Comparison of ENCODE assay signal across 9 mouse cellular contexts in the genomic region with DNA sequence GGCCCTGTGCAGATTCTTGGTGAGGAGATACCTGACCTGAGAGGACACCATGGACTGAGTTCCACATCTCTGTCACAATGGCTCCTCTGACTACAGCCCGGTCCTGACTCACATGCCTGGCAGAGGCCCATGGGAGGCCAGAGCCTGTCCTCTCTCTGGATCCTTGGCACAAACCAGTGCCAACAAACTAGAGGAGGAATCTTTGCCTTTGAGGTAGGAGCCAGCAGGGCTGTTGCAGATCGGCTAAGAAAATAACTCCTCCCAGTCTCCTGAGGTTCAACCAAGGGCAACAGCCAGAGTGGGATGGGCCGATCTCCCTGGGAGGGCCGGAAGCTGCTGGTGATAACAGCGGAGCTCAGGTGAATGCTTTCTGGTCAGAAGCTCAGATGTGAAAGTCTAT. TPM values are rescaled to one million over a fixed set of nuclear protein-coding genes. Genes with fewer than 3 reads are reported as not detected.
A peak's percentile ranks its signal among the peaks of the same experiment; 100 is the strongest.
DNase-seq lines count a peak whose midpoint lies in the region; ATAC-seq and TF ChIP-seq lines count a peak whose summit lies in the region.
"Had no signal": no experiment of that assay in that cellular context is flagged by ENCODE, and none has a peak within 500 bp of the region (broad histone marks: within the 10 kb centered on the region; RNA-seq: fewer than 3 reads in every experiment).

No protein-coding gene starts in this region.

- H3K4me3 ChIP-seq in heart, adult 2 months: no peak overlapping the region
- no peak overlapping the region for H3K4me3 ChIP-seq in lung, postnatal 0 days (ENCODE audit: low read depth, low read length)

- no peak for TF ChIP-seq CTCF in heart, adult 2 months (IDR thresholded peaks at IDR 0.05)
- no peak for TF ChIP-seq CTCF in lung, postnatal 0 days (IDR thresholded peaks at IDR 0.05)

- no peaks in the 10 kb centered on the region for H3K27me3 ChIP-seq in heart, adult 2 months (ENCODE audit: control insufficient read depth, insufficient read depth, low read length)
- no peaks in the 10 kb centered on the region for H3K27me3 ChIP-seq in lung, postnatal 0 days (replicated peaks; ENCODE audit: insufficient read depth, low read length)

- peak overlapping the region; percentile 27; the same call in 1 of the 2 replicates for H3K27ac ChIP-seq in heart, adult 2 months
- H3K27ac ChIP-seq in lung, postnatal 0 days (ENCODE audit: low read length): no peak overlapping the region

- peak; percentile 76 for TF ChIP-seq EP300 in heart, adult 2 months (IDR thresholded peaks at IDR 0.05; ENCODE audit: insufficient read depth, low read depth, low read length)
- no peak for TF ChIP-seq EP300 in lung, postnatal 0 days (IDR thresholded peaks at IDR 0.05)

- H3K9me3 ChIP-seq in lung, postnatal 0 days (ENCODE audit: low read length): no peaks in the 10 kb centered on the region

- WGBS in heart, adult 2 months: 15% methylated on average over 5 of the region's 5 CpGs
- WGBS in lung, postnatal 0 days: 29% methylated on average over 5 of the region's 5 CpGs

- TF ChIP-seq POLR2A in heart, adult 2 months (IDR thresholded peaks at IDR 0.05; ENCODE audit: insufficient read depth, low read depth, low read length): 0 out of 2 replicates have a peak, but pooled peaks have one; percentile 15

- no peak overlapping the region for H3K9ac ChIP-seq in heart, adult 2 months (ENCODE audit: low read depth, low read length)
- H3K9ac ChIP-seq in lung, postnatal 0 days (replicated peaks; ENCODE audit: low read depth): no peak overlapping the region

- intact Hi-C loops in heart, adult 2 months (cut with DNase I): loop anchor here (2.0 to 5.0 kb wide), 3 partner anchors 62 to 394 kb away; no protein-coding TSS in a partner anchor

- no peaks in the 10 kb centered on the region; the same call in 1 of the 2 replicates for H3K36me3 ChIP-seq in heart, adult 2 months (ENCODE audit: control insufficient read depth, insufficient read depth, low read length)
- no peaks in the 10 kb centered on the region for H3K36me3 ChIP-seq in lung, postnatal 0 days (ENCODE audit: insufficient read depth, low read length)

- peak; percentile 61 for ATAC-seq in lung, postnatal 0 days
- no peak for ATAC-seq in monocyte, adult 5-6 weeks (replicated peaks; ENCODE audit: insufficient number of reproducible peaks, low FRiP score, low TSS enrichment, poor library complexity, severe bottlenecking)
- ATAC-seq: inflammation-experienced regulatory T-cells, adult 6 months had no signal

- peak; percentile 87 for DNase-seq in 3T3-L1 (ENCODE audit: low read depth, low spot score)
- peak; percentile 75 to 87 for DNase-seq in adrenal gland, adult (ENCODE audit: inconsistent age in 2 of 2, low spot score in 1 of 2)
- DNase-seq in heart, adult 2 months: peak; percentile 56 to 83
- DNase-seq in lung, postnatal 0 days (ENCODE audit: low spot score): peak; percentile 57
- no peak for DNase-seq in right cerebral cortex, postnatal 4 days
- DNase-seq in liver: no peak

- H3K79me2 ChIP-seq in heart, adult 2 months (replicated peaks; ENCODE audit: control insufficient read depth, insufficient read depth, low read length): no peaks in the 10 kb centered on the region

- no peak overlapping the region for H3K4me2 ChIP-seq in lung, postnatal 0 days (replicated peaks; ENCODE audit: low read depth, low read length)

- peaks cover 18% of the 10 kb centered on the region for H3K4me1 ChIP-seq in heart, adult 2 months (ENCODE audit: control insufficient read depth, insufficient read depth, low read length)
- H3K4me1 ChIP-seq in lung, postnatal 0 days (ENCODE audit: insufficient read depth, low read depth, low read length): no peaks in the 10 kb centered on the region; the same call in 1 of the 2 replicates

RNA-seq across cellular contexts. Expression of gene Adra1b, which starts 28.2 kb away (rescaled TPM):
- total RNA-seq in heart, adult 2 months (2021): 10 to 100 TPM; 39.3 to 50.5 TPM
- 58.3 and 77.7 TPM in 2 replicates for polyA plus RNA-seq in heart, adult 2 months (2012; rRNA removed)
- 6.5 and 9.0 TPM in 2 replicates for polyA plus RNA-seq in lung, postnatal 0 days (2015; fragmentation: Nextera tagmentation; extraction: Ambion mirVana)
- total RNA-seq in monocyte, adult 5-6 weeks (2017): not detected in 3 replicates
- total RNA-seq: megakaryocyte, adult 5-6 weeks had no signal
- polyA plus RNA-seq: inflammation-experienced regulatory T-cells, adult 6 months had no signal

Comparison
In these comparisons a context has a peak if more than half of its experiments do, and no peak if none do; other contexts are left out.
1. DNase-seq: peak in 3T3-L1 (single experiment), adrenal gland, adult (2 of 2), heart, adult 2 months (2 of 2) and lung, postnatal 0 days (single experiment); none in right cerebral cortex, postnatal 4 days (single experiment) and liver (single experiment).
2. RNA of gene Adra1b, which starts 28.2 kb away (total RNA-seq): 39.3 to 50.5 TPM in heart, adult 2 months; not detected in monocyte, adult 5-6 weeks; every median in the first group is over 10 times any median in the second.